Mouse (Mus musculus): ENCODE results near the gene Syt3. TPM values are rescaled to one million over a fixed set of nuclear protein-coding genes. Genes with fewer than 3 reads are reported as not detected.
A peak's percentile ranks its signal among the peaks of the same experiment; 100 is the strongest.

The Syt3 gene
- polyA plus RNA-seq, 1 experiment from 2014 or later: 1.6 TPM

GRCm38 (mm10) chr7:44382541-44382940 lies 1.4 kb upstream of the Syt3 start:
- 80% methylated on average over 12 of the region's 12 CpGs for WGBS
- ATAC-seq (ENCODE audit: insufficient number of reproducible peaks, insufficient read depth, low FRiP score, low read depth): no peak
- Histone ChIP-seq H3K36me3 (ENCODE audit: control insufficient read depth, insufficient read depth, low read length) (no peaks in the 10 kb centered on the region), H3K9ac (replicated peaks; ENCODE audit: low read depth, low read length) (no peak overlapping the region), H3K4me2 (replicated peaks; ENCODE audit: low read depth, low read length) (no peak overlapping the region), H3K27me3 (ENCODE audit: control insufficient read depth, insufficient read depth, low read length) (no peaks in the 10 kb centered on the region), H3K27ac (ENCODE audit: low read length) (no peak overlapping the region), H3K4me3 (ENCODE audit: low read depth, low read length) (no peak overlapping the region), H3K9me3 (ENCODE audit: control insufficient read depth, low read depth, low read length) (no peaks in the 10 kb centered on the region), H3K4me1 (ENCODE audit: control insufficient read depth, insufficient read depth, low read length) (no peaks in the 10 kb centered on the region)

GRCm38 (mm10) chr7:44384716-44385059 lies 786 bp downstream of the Syt3 start:
- H3K4me1 ChIP-seq (ENCODE audit: control insufficient read depth, insufficient read depth, low read length): no peaks in the 10 kb centered on the region
- H3K4me3 ChIP-seq (ENCODE audit: low read depth, low read length): peak overlapping the region; percentile 50
- 2% methylated on average over 16 of the region's 17 CpGs for WGBS
- no peaks in the 10 kb centered on the region for H3K36me3 ChIP-seq (ENCODE audit: control insufficient read depth, insufficient read depth, low read length)
- H3K27me3 ChIP-seq (ENCODE audit: control insufficient read depth, insufficient read depth, low read length): no peaks in the 10 kb centered on the region
- H3K9ac ChIP-seq (replicated peaks; ENCODE audit: low read depth, low read length): 0 out of 2 replicates have a peak overlapping the region, but pooled peaks have one; percentile 14
- no peaks in the 10 kb centered on the region for H3K9me3 ChIP-seq (ENCODE audit: control insufficient read depth, low read depth, low read length)
- peak overlapping the region; percentile 98 for H3K4me2 ChIP-seq (replicated peaks; ENCODE audit: low read depth, low read length)
- no peak overlapping the region for H3K27ac ChIP-seq (ENCODE audit: low read length)
- peak; percentile 59; the same call in 1 of the 2 replicates for ATAC-seq (ENCODE audit: insufficient number of reproducible peaks, insufficient read depth, low FRiP score, low read depth)

GRCm38 (mm10) chr7:44385720-44386119 lies 1.8 kb downstream of the Syt3 start, which contains the start of gene 1700008O03Rik:
TSS of gene 1700008O03Rik (minus strand) at chr7:44385820.
- H3K36me3 ChIP-seq (ENCODE audit: control insufficient read depth, insufficient read depth, low read length): no peaks in the 10 kb centered on the region
- no peaks in the 10 kb centered on the region for H3K9me3 ChIP-seq (ENCODE audit: control insufficient read depth, low read depth, low read length)
- H3K4me2 ChIP-seq (replicated peaks; ENCODE audit: low read depth, low read length): peak within 1 kb of the TSS; percentile 98
- H3K4me1 ChIP-seq (ENCODE audit: control insufficient read depth, insufficient read depth, low read length): no peaks in the 10 kb centered on the region
- H3K4me3 ChIP-seq (ENCODE audit: low read depth, low read length): peak within 1 kb of the TSS; percentile 50
- 71% methylated on average over 12 of the region's 12 CpGs for WGBS
- no peak for ATAC-seq (ENCODE audit: insufficient number of reproducible peaks, insufficient read depth, low FRiP score, low read depth)
- H3K27me3 ChIP-seq (ENCODE audit: control insufficient read depth, insufficient read depth, low read length): no peaks in the 10 kb centered on the region
- H3K27ac ChIP-seq (ENCODE audit: low read length): no peak within 1 kb of the TSS
- 0 out of 2 replicates have a peak within 1 kb of the TSS, but pooled peaks have one; percentile 14 for H3K9ac ChIP-seq (replicated peaks; ENCODE audit: low read depth, low read length)

- Histone ChIP-seq H3K27me3 (ENCODE audit: control insufficient read depth, insufficient read depth, low read length) (no peaks in the 10 kb centered on the region), H3K4me2 (replicated peaks; ENCODE audit: low read depth, low read length) (no peak overlapping the region), H3K27ac (ENCODE audit: low read length) (no peak overlapping the region), H3K9me3 (ENCODE audit: control insufficient read depth, low read depth, low read length) (no peaks in the 10 kb centered on the region), H3K4me3 (ENCODE audit: low read depth, low read length) (no peak overlapping the region), H3K9ac (replicated peaks; ENCODE audit: low read depth, low read length) (no peak overlapping the region), H3K36me3 (ENCODE audit: control insufficient read depth, insufficient read depth, low read length) (no peaks in the 10 kb centered on the region), H3K4me1 (ENCODE audit: control insufficient read depth, insufficient read depth, low read length) (no peaks in the 10 kb centered on the region)
- no peak for ATAC-seq (ENCODE audit: insufficient number of reproducible peaks, insufficient read depth, low FRiP score, low read depth)
- WGBS: 82% methylated on average over 4 of the region's 4 CpGs
Measured at GRCm38 (mm10) chr7:44391831-44392230, 7.9 kb downstream of the Syt3 start.

- H3K4me1 ChIP-seq (ENCODE audit: control insufficient read depth, insufficient read depth, low read length): no peaks in the 10 kb centered on the region
- H3K9ac ChIP-seq (replicated peaks; ENCODE audit: low read depth, low read length): no peak overlapping the region
- H3K27me3 ChIP-seq (ENCODE audit: control insufficient read depth, insufficient read depth, low read length): no peaks in the 10 kb centered on the region
- no peak overlapping the region for H3K27ac ChIP-seq (ENCODE audit: low read length)
- H3K4me2 ChIP-seq (replicated peaks; ENCODE audit: low read depth, low read length): no peak overlapping the region
- no peaks in the 10 kb centered on the region for H3K36me3 ChIP-seq (ENCODE audit: control insufficient read depth, insufficient read depth, low read length)
- 83% methylated on average over 14 of the region's 14 CpGs for WGBS
- H3K4me3 ChIP-seq (ENCODE audit: low read depth, low read length): no peak overlapping the region
- H3K9me3 ChIP-seq (ENCODE audit: control insufficient read depth, low read depth, low read length): no peaks in the 10 kb centered on the region
- ATAC-seq (ENCODE audit: insufficient number of reproducible peaks, insufficient read depth, low FRiP score, low read depth): no peak
Measured at GRCm38 (mm10) chr7:44392341-44392740, 8.4 kb downstream of the Syt3 start.

- Histone ChIP-seq H3K9ac (replicated peaks; ENCODE audit: low read depth, low read length) (no peak overlapping the region), H3K27me3 (ENCODE audit: control insufficient read depth, insufficient read depth, low read length) (no peaks in the 10 kb centered on the region), H3K27ac (ENCODE audit: low read length) (no peak overlapping the region), H3K4me3 (ENCODE audit: low read depth, low read length) (no peak overlapping the region), H3K9me3 (ENCODE audit: control insufficient read depth, low read depth, low read length) (no peaks in the 10 kb centered on the region), H3K4me2 (replicated peaks; ENCODE audit: low read depth, low read length) (no peak overlapping the region), H3K4me1 (ENCODE audit: control insufficient read depth, insufficient read depth, low read length) (no peaks in the 10 kb centered on the region), H3K36me3 (ENCODE audit: control insufficient read depth, insufficient read depth, low read length) (no peaks in the 10 kb centered on the region)
- ATAC-seq (ENCODE audit: insufficient number of reproducible peaks, insufficient read depth, low FRiP score, low read depth): no peak
- WGBS: 90% methylated on average over 17 of the region's 17 CpGs
Measured at GRCm38 (mm10) chr7:44393284-44393683, 9.4 kb downstream of the Syt3 start.

GRCm38 (mm10) chr7:44398570-44398969 lies 14.7 kb downstream of the Syt3 start:
- H3K9me3 ChIP-seq (ENCODE audit: control insufficient read depth, low read depth, low read length): no peaks in the 10 kb centered on the region
- WGBS: 16% methylated on average over 3 of the region's 3 CpGs
- H3K4me2 ChIP-seq (replicated peaks; ENCODE audit: low read depth, low read length): no peak overlapping the region
- H3K4me1 ChIP-seq (ENCODE audit: control insufficient read depth, insufficient read depth, low read length): no peaks in the 10 kb centered on the region
- no peaks in the 10 kb centered on the region for H3K36me3 ChIP-seq (ENCODE audit: control insufficient read depth, insufficient read depth, low read length)
- H3K27me3 ChIP-seq (ENCODE audit: control insufficient read depth, insufficient read depth, low read length): 0 out of 2 replicates have a peak, but pooled peaks cover 3% of the 10 kb centered on the region
- H3K4me3 ChIP-seq (ENCODE audit: low read depth, low read length): no peak overlapping the region
- H3K27ac ChIP-seq (ENCODE audit: low read length): no peak overlapping the region
- no peak overlapping the region for H3K9ac ChIP-seq (replicated peaks; ENCODE audit: low read depth, low read length)
- peak; percentile 39; the same call in 1 of the 2 replicates for ATAC-seq (ENCODE audit: insufficient number of reproducible peaks, insufficient read depth, low FRiP score, low read depth)

- WGBS: 69% methylated on average over 6 of the region's 6 CpGs
- Histone ChIP-seq H3K4me1 (ENCODE audit: control insufficient read depth, insufficient read depth, low read length) (no peaks in the 10 kb centered on the region), H3K27me3 (ENCODE audit: control insufficient read depth, insufficient read depth, low read length) (0 out of 2 replicates have a peak, but pooled peaks cover 3% of the 10 kb centered on the region), H3K9me3 (ENCODE audit: control insufficient read depth, low read depth, low read length) (no peaks in the 10 kb centered on the region), H3K9ac (replicated peaks; ENCODE audit: low read depth, low read length) (no peak overlapping the region), H3K27ac (ENCODE audit: low read length) (no peak overlapping the region), H3K4me2 (replicated peaks; ENCODE audit: low read depth, low read length) (no peak overlapping the region), H3K4me3 (ENCODE audit: low read depth, low read length) (no peak overlapping the region), H3K36me3 (ENCODE audit: control insufficient read depth, insufficient read depth, low read length) (no peaks in the 10 kb centered on the region)
- no peak for ATAC-seq (ENCODE audit: insufficient number of reproducible peaks, insufficient read depth, low FRiP score, low read depth)
Measured at GRCm38 (mm10) chr7:44401673-44402072, 17.8 kb downstream of the Syt3 start.
